Mouse (Mus musculus) MEL (cell line): ENCODE measurements around the gene Gm4450. TPM values are rescaled to one million over a fixed set of nuclear protein-coding genes. Genes with fewer than 3 reads are reported as not detected.
"Not testable (repeated sequence)": the region's sequence is repeated elsewhere in the genome, so short reads cannot be mapped to it uniquely, and the experiment has no call there.

Experiments used
- DNase-seq: peaks from one replicate; pipeline ENCODE4 v3.0.0; 2011; ENCODE audit warnings: low read depth, low spot score
- H3K27ac ChIP-seq: 2 replicates; pipeline ENCODE4 v1.5.1; 2012; ENCODE audit warnings: low read depth, mild to moderate bottlenecking, control low read depth, low read length, moderate library complexity; ENCODE audit not compliant: control insufficient read depth
- H3K27me3 ChIP-seq, 2 experiments: fragments of 150-350 bp in 1 of 2; sonication (generic) in 1 of 2; 2 replicates each; pipeline ENCODE4 v1.6.1; 2012; ENCODE audit warnings: low read length in 2 of 2, mild to moderate bottlenecking in 2 of 2, improper control_type of control experiment in 1 of 2, moderate library complexity in 1 of 2; ENCODE audit not compliant: insufficient read depth in 2 of 2, control insufficient read depth in 1 of 2
- H3K36me3 ChIP-seq, 2 experiments: 2 replicates each; pipeline ENCODE4 v1.6.1; 2012 to 2014; ENCODE audit warnings: low read length in 2 of 2, improper control_type of control experiment in 1 of 2, inconsistent platforms in 1 of 2, mild to moderate bottlenecking in 1 of 2; ENCODE audit not compliant: insufficient read depth in 2 of 2, control insufficient read depth in 1 of 2
- H3K4me1 ChIP-seq, 2 experiments: fragments of 150-350 bp in 1 of 2; sonication (generic) in 1 of 2; 2 replicates each; pipeline ENCODE4 v1.6.1; 2012; ENCODE audit warnings: low read length in 2 of 2, improper control_type of control experiment in 1 of 2, mild to moderate bottlenecking in 1 of 2; ENCODE audit not compliant: insufficient read depth in 2 of 2, control insufficient read depth in 1 of 2
- H3K4me3 ChIP-seq, 2 experiments: fragments of 150-350 bp in 1 of 2; sonication (generic) in 1 of 2; 2 replicates each; pipeline ENCODE4 v1.5.1; 2012; ENCODE audit warnings: low read depth in 2 of 2, low read length in 2 of 2, mild to moderate bottlenecking in 2 of 2, moderate library complexity in 2 of 2, control low read depth in 1 of 2, improper control_type of control experiment in 1 of 2; ENCODE audit not compliant: control insufficient read depth in 1 of 2, insufficient read depth in 1 of 2
- H3K79me2 ChIP-seq: 2 replicates; pipeline ENCODE4 v1.6.1; 2012; ENCODE audit warnings: mild to moderate bottlenecking, low read length, moderate library complexity; ENCODE audit not compliant: control insufficient read depth, poor library complexity, insufficient read depth
- H3K9ac ChIP-seq: 2 replicates; pipeline ENCODE4 v1.6.1; 2012; ENCODE audit warnings: low read depth, mild to moderate bottlenecking, control low read depth, low read length, moderate library complexity; ENCODE audit not compliant: control insufficient read depth, poor library complexity, severe bottlenecking
- H3K9me3 ChIP-seq: fragments of 150-350 bp; sonication (generic); replicated peaks from 2 replicates; pipeline ENCODE4 v1.6.1; 2012; ENCODE audit warnings: mild to moderate bottlenecking, low read length, improper control_type of control experiment, moderate library complexity; ENCODE audit not compliant: insufficient read depth
- E2F4 ChIP-seq: IDR thresholded peaks from 2 replicates; pipeline ENCODE4 v1.6.1; 2011; ENCODE audit warnings: low read depth, low read length, improper control_type of control experiment, borderline replicate concordance
- GATA1 ChIP-seq: IDR thresholded peaks from 2 replicates; pipeline ENCODE4 v1.6.1; 2011; ENCODE audit warnings: low read depth, low read length, improper control_type of control experiment
- MAFK ChIP-seq: IDR thresholded peaks from 2 replicates; pipeline ENCODE4 v1.6.1; 2011; ENCODE audit warnings: low read depth, mild to moderate bottlenecking, low read length, improper control_type of control experiment, borderline replicate concordance
- MAX ChIP-seq: IDR thresholded peaks from 2 replicates; pipeline ENCODE4 v1.6.1; 2011; ENCODE audit warnings: low read length, improper control_type of control experiment
- MAZ ChIP-seq: IDR thresholded peaks from 2 replicates; pipeline ENCODE4 v1.6.1; 2012; ENCODE audit warnings: low read depth, mild to moderate bottlenecking, inconsistent platforms, low read length, improper control_type of control experiment
- MEF2A ChIP-seq: IDR thresholded peaks from 2 replicates; pipeline ENCODE4 v1.6.1; 2014; ENCODE audit warnings: low read depth, mild to moderate bottlenecking, inconsistent platforms, low read length, improper control_type of control experiment; ENCODE audit not compliant: poor library complexity, insufficient replicate concordance, severe bottlenecking; ENCODE audit errors: extremely low read depth
- MYB ChIP-seq: IDR thresholded peaks from 2 replicates; pipeline ENCODE4 v1.6.1; 2011; ENCODE audit warnings: mild to moderate bottlenecking, low read depth, low read length, improper control_type of control experiment
- MYC ChIP-seq: IDR thresholded peaks from 2 replicates; pipeline ENCODE4 v1.6.1; 2011; ENCODE audit warnings: low read depth, mild to moderate bottlenecking, low read length, improper control_type of control experiment, moderate library complexity
- RCOR1 ChIP-seq: IDR thresholded peaks from 2 replicates; pipeline ENCODE4 v1.6.1; 2012; ENCODE audit warnings: low read depth, mild to moderate bottlenecking, inconsistent platforms, low read length, improper control_type of control experiment
- SMC3 ChIP-seq: IDR thresholded peaks from 2 replicates; pipeline ENCODE4 v1.6.1; 2011; ENCODE audit warnings: low read depth, low read length, improper control_type of control experiment
- TBP ChIP-seq: IDR thresholded peaks from 2 replicates; pipeline ENCODE4 v1.8.0; 2011; ENCODE audit warnings: low read depth, low read length, improper control_type of control experiment
- ZMIZ1 ChIP-seq: IDR thresholded peaks from 2 replicates; pipeline ENCODE4 v1.6.1; 2012; ENCODE audit warnings: low read depth, mild to moderate bottlenecking, inconsistent platforms, low read length, improper control_type of control experiment, moderate library complexity
- ZNF384 ChIP-seq: IDR thresholded peaks from 2 replicates; pipeline ENCODE4 v1.6.1; 2012; ENCODE audit warnings: low read depth, mild to moderate bottlenecking, inconsistent platforms, low read length, improper control_type of control experiment
- polyA plus RNA-seq, 2 experiments: library from polyadenylated mRNA; stranded (reverse) in 1 of 2; unstranded in 1 of 2; fragments of >175 nt in 1 of 2; fragments of >200 nt in 1 of 2; gene quantifications; 2 replicates each; pipeline versions ENCODE4 v1.2.1 to v1.2.4; 2012; ENCODE audit warnings: low replicate concordance in 2 of 2, low read depth in 1 of 2; ENCODE audit not compliant: insufficient read length in 2 of 2, insufficient read depth in 1 of 2, missing spikeins in 1 of 2
- total RNA-seq: library from RNA; depleted of rRNA; stranded (reverse); fragments of 300-350 nt; gene quantifications from 2 replicates; pipeline ENCODE4 v1.2.3, GENCODE M21; 2012

The Gm4450 gene
- total and polyA plus RNA-seq, 3 experiments = not detected

GRCm38 (mm10) chr3:98413733-98414132, 43.2 kb downstream of the Gm4450 start:
- Histone ChIP-seq H3K9ac (no peak overlapping the region), H3K4me1 (peaks cover 0 to 20% of the 10 kb centered on the region in 2 experiments; a peak in 3 of 4 replicates), H3K9me3 (no peaks in the 10 kb centered on the region), H3K4me3 (no peak overlapping the region), H3K27ac (no peak overlapping the region), H3K79me2 (no peaks in the 10 kb centered on the region), H3K27me3 (peaks cover 0 to 7% of the 10 kb centered on the region in 2 experiments; a peak in 3 of 4 replicates), H3K36me3 (peaks cover 0 to 9% of the 10 kb centered on the region in 2 experiments; a peak in 2 of 4 replicates)
- TF ChIP-seq RCOR1 (no peak), ZMIZ1 (no peak), MEF2A (no peak), TBP (no peak), ZNF384 (no peak), MAFK (no peak), SMC3 (no peak), MAZ (no peak), GATA1 (no peak), MYB (no peak), MAX (no peak), E2F4 (no peak), MYC (no peak)
- DNase-seq = no peak

GRCm38 (mm10) chr3:98410619-98411580, 46.0 kb downstream of the Gm4450 start:
- H3K79me2 ChIP-seq, H3K36me3 ChIP-seq, H3K27me3 ChIP-seq, H3K9ac ChIP-seq, H3K4me3 ChIP-seq, H3K9me3 ChIP-seq, H3K4me1 ChIP-seq, H3K27ac ChIP-seq, DNase-seq: not testable (repeated sequence)

- H3K9me3 ChIP-seq, H3K27me3 ChIP-seq, DNase-seq, H3K79me2 ChIP-seq, H3K27ac ChIP-seq, H3K36me3 ChIP-seq, H3K4me1 ChIP-seq, H3K9ac ChIP-seq, H3K4me3 ChIP-seq: not testable (repeated sequence)
Measured at GRCm38 (mm10) chr3:98407261-98407780, 49.6 kb downstream of the Gm4450 start.

- H3K27ac ChIP-seq, H3K4me3 ChIP-seq, H3K79me2 ChIP-seq: not testable (repeated sequence)
Measured at GRCm38 (mm10) chr3:98406569-98407144, 50.3 kb downstream of the Gm4450 start.

GRCm38 (mm10) chr3:98405877-98406276, 51.0 kb downstream of the Gm4450 start:
- not testable (repeated sequence) for H3K9ac ChIP-seq, H3K9me3 ChIP-seq, H3K79me2 ChIP-seq, H3K36me3 ChIP-seq, DNase-seq, H3K27ac ChIP-seq, H3K4me3 ChIP-seq, H3K27me3 ChIP-seq, H3K4me1 ChIP-seq

More at GRCm38 (mm10) chr3:98406569-98407144, 50.3 kb downstream of the Gm4450 start:
- not testable (repeated sequence) for H3K36me3 ChIP-seq, H3K9ac ChIP-seq, DNase-seq, H3K27me3 ChIP-seq, H3K4me1 ChIP-seq, H3K9me3 ChIP-seq
